Mouse (Mus musculus): ENCODE measurements at regions not wholly inside any gene's neighbourhood (a gene's known extent, or its start where the extent isn't known, plus 50 kb on each side); places are given as distances from the start of the nearest gene placed in this dataset.
"Not testable (repeated sequence)": the region's sequence is repeated elsewhere in the genome, so short reads cannot be mapped to it uniquely, and the experiment has no call there.

- DNase-seq: no peak
These were observed 154.9 kb upstream of the Rtl1 start for GRCm38 (mm10) chr12:109754986-109755385.

- no peak for DNase-seq
These were observed 164.2 kb upstream of the Rtl1 start for GRCm38 (mm10) chr12:109764293-109764692.

- not testable (repeated sequence) for DNase-seq
These were observed 166.5 kb upstream of the Rtl1 start for GRCm38 (mm10) chr12:109766602-109767001.

- no peak for DNase-seq
These were observed 172.4 kb upstream of the Rtl1 start for GRCm38 (mm10) chr12:109772543-109772942.

GRCm38 (mm10) chr12:109773909-109774313 lies 173.8 kb upstream of the Rtl1 start:
- no peak for DNase-seq

GRCm38 (mm10) chr12:109798846-109799245 lies 198.7 kb upstream of the Rtl1 start:
- no peak for DNase-seq

GRCm38 (mm10) chr12:109799395-109799794 lies 199.3 kb upstream of the Rtl1 start:
- no peak for DNase-seq

- DNase-seq: no peak
These were observed 227.2 kb upstream of the Rtl1 start for GRCm38 (mm10) chr12:109827241-109827915.

- DNase-seq: peak; percentile 26
These were observed 230.3 kb upstream of the Rtl1 start for GRCm38 (mm10) chr12:109830303-109831020.

GRCm38 (mm10) chr12:109832964-109833363 lies 232.8 kb upstream of the Rtl1 start:
- no peak for DNase-seq

- no peak for DNase-seq
These were observed 236.4 kb upstream of the Rtl1 start for GRCm38 (mm10) chr12:109836521-109836920.

- DNase-seq: no peak
These were observed 239.0 kb upstream of the Rtl1 start for GRCm38 (mm10) chr12:109839126-109839587.

- no peak for DNase-seq
These were observed 239.9 kb upstream of the Rtl1 start for GRCm38 (mm10) chr12:109839946-109840524.

GRCm38 (mm10) chr12:109844723-109845601 lies 244.8 kb upstream of the Rtl1 start:
- DNase-seq: no peak

- DNase-seq: no peak
These were observed 245.4 kb upstream of the Rtl1 start for GRCm38 (mm10) chr12:109845602-109845906.

- DNase-seq: no peak
These were observed 256.2 kb upstream of the Rtl1 start for GRCm38 (mm10) chr12:109856336-109856735.

GRCm38 (mm10) chr12:109857705-109858104 lies 257.6 kb upstream of the Rtl1 start:
- no peak for DNase-seq

GRCm38 (mm10) chr12:109864826-109865225 lies 264.7 kb upstream of the Rtl1 start:
- DNase-seq: no peak

- no peak for DNase-seq
These were observed 270.9 kb upstream of the Rtl1 start for GRCm38 (mm10) chr12:109871021-109871420.

- no peak for DNase-seq
These were observed 274.3 kb upstream of the Rtl1 start for GRCm38 (mm10) chr12:109874466-109874865.

- no peak for DNase-seq
These were observed 281.0 kb upstream of the Rtl1 start for GRCm38 (mm10) chr12:109881108-109881507.

- DNase-seq: no peak
These were observed 291.1 kb upstream of the Rtl1 start for GRCm38 (mm10) chr12:109891206-109891605.

GRCm38 (mm10) chr12:109892834-109893233 lies 292.7 kb upstream of the Rtl1 start:
- DNase-seq: no peak

All from kidney, adult 18-20 months (tissue).